Mouse (Mus musculus) cerebellum, postnatal 4 days (tissue): ENCODE measurements around the gene Pde4d.

Experiments
- DNase-seq, 2 experiments: peaks; one replicate each; pipeline ENCODE4 v3.0.0; 2022; ENCODE audit warnings: low spot score in 2 of 2, mixed read lengths in 1 of 2

Pde4d gene

DNA sequence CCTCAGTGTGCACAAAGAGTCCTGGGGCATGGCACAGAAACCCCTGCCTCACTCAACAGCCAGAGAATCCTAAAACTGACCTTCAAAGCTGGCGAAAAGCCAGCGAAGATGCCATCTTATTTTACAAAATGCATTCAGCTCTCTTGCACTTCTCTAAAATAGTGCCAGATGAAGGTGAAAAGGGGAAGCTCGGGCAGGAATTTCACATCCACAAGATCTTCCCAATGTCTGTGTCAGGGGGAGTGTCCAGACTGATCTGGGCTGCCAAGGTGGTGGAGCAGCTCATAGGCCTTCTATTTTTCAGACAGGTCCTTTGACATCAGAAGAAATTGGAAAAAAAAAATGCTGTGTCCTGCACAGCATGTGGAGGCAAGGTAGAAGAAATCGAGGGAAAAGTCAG is 1110.5 kb downstream of the Pde4d start:
- DNase-seq: no peak

DNA sequence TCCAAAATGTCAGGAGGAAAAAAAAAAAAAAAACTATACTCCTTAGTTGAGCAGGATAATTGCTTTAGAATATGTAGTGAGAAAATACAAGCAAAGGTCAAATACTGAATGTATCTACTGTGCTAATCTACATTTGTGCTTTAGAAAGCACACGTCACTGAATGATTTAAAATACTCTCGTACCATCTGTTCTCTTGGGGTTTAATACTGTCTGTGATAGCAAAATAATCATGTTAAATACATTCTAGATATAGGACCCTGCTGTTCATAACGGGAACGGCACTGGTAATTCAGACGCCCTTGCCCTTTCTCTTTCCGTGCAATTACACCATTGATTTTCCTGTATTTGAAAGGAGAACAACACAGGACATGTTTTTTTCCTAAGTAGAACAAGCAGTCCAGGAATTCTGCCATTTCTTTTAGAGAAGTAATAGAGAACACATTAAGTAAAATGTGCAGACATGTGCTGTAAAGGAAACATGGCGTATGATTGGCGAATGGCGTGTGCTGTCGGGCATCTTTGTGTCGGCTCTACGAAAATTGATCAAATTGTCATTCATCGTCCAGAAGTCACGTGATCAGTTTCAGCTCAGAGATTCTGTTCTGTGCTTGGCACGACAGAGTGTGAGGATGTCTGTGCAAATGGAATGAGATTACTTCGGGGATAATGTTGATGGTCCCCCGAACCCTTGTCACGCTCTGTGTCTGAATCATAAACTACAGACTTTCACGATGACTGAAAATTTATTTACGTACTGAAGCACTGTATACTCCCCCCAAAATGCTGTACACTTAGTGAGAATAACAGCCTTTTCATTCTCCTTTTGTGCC is 1119.1 kb downstream of the Pde4d start:
- DNase-seq: no peak

DNA sequence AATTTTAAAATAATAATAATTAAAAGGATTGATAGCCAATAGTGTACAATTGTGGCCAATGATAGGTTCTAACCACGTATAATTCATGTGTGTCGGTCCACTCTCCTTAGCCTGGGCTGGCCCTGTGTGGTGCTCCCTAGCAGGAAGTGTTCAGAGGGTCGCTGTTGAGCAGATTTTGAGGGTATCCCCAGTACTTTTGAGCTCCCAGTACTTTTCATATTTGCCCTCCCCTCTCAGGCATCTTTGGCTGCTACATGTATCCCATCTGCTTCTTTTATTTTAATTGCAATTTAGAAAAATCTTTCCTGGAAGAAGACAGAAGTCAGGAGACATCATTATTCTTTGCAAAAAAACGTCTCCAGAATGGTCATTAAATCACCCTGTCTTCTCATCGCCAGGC is 1119.7 kb downstream of the Pde4d start:
- DNase-seq: no peak

DNA sequence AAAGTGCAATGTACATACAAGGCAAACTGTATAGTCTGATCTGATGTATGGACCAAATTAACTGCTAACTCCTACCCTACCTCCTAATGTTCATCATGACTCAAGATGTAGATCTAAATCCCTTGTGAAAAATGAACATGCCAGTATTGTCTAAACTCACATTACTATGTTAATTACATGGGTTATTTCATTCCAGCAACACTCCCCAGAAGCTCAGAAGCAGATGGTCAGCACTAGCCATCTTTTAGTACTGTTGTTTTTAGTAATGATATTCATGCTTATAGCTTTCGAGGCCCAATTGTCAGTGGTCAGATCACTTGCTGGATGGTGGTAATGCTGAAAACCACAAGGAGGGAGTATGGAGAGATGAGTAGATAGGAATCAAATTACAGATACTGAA is 1127.0 kb downstream of the Pde4d start:
- DNase-seq: no peak

DNA sequence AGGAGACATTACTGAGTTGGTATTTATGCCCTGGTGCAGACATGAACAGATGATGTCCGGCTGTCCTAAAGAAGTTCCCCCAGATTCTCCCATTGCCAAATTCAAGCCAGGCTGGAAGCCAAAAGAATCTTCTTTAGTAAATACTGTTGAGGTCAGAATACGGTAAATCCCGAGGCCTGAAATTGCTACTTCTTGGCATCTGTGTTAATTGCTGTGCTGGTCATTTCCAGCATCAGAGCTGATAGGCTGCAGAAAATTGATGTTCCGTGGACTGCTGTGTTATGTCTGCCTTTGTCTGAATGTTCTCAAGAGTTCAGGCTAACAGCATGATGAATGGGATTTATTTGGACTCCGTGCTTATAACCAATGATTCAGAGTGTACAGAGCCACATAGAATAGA is 1127.7 kb downstream of the Pde4d start:
- DNase-seq: no peak

DNA sequence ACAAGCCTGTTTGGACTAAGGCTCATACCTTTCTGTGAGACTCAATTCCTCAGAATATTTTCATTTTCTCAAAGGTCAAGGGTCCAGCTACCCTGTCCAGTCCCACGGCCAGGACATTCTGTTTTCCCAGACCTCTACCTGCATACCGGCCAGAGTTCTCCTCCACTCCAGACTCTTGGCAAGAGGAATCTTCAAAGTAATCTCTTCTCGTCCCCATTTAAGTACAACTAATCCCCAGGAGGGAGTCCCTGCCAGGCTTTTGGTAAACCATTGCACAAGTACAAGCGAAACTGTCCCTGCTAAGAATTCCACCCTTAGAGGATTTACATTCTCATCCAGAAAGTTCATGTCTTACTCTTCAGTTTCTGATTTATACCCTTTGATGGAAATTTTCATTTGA is 1128.2 kb downstream of the Pde4d start:
- no peak for DNase-seq

DNA sequence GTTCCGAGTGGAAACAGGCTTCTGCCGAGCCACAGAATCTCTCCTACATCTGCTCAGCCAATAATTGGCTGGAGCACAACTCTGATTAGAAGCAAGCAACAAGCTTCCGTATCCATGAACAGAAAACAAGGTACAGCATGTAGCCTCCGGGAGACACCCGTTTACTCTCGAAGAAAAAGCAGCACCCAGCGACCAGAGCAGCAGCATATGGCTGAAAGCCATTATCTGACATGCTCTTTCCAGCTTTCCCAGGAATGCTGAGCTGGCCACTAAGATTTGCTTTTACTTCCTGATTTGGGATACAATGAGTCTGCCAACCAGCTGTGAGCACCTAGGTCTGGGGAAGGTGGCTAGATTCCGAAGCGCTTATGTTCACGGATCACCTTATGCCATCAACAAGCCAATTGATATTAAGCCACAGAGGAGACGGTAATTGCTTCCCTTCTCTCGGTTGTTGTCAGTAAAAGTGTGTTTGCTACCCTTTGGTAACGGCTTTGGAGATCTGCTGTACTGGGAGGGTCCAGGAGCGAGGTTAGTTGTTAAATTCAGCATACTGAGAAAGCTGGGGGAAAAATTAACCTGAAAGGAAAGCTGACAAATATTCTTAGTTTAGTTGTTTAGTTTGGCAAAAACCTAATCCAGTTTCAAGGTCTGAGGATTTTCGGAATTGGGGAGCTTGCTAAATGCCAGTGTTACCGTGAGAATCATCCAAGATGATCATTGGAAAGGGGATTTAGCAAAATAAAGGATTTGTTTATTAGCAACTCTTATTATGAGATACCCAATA is 1131.7 kb downstream of the Pde4d start:
- DNase-seq: no peak

DNA sequence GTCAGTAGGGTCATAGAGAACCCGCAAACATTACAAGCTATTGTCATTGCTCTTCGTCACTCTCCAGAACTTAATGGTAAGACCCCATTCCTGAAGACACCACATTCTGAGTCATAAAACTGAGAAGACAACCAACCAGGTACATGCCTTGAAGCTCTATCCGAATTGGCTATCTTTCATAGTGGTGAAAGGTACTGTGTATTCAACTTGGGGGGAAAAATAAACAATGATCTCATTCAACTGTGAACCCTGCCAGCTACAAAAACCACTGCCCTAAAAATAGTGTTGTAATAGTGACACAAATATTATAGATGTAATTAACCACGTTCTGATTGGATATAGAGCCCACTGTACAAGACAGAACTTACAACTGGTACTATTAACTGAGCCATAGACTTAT is 1140.3 kb downstream of the Pde4d start:
- no peak for DNase-seq

DNA sequence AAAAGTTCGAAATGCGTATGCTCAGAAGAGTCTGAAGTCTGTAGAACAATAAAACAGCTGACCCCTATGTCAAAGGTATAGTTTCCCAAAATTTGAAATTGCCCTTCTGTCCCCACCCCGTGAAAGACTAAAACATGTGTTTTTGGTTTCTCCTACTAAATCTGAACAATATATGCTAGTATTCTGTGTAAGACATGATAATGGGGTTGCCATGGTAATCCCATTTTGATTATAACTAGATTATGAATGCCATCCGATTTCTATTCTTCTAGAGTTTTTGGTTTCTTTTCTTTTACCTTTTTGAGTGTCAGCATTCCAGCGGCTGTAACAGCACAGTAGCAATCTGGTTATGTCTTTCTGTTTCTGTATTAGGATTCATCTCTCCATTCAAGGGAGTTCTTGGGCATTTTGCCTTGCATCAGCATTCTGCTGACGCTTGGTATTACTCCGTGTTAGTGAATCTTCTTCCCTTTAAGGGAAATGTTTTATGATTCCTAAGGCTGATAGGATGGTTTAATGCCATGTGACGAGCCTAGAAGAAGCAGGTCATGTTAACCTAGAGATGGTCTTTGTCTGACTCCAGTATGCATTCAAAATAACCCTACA is 1142.5 kb downstream of the Pde4d start:
- no peak for DNase-seq

DNA sequence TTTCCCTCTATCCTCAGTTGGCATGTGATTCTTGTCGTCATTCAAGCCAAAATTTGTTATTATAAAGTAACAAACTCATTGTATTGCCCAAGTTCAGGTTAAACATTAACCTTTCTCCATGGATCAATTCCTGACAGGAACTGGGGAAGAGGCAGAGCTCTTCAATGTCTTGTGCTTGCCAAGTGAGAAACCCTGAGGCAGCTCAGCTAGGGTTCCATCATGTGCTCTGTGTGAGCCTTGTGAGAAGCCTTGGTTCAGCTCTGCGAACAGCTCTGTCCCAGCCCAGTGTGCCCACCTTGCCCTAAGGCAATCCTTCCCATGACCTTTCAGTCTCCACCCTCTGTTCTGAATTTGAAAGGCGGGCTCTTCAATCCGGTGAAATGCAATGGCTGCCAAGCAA is 1150.0 kb downstream of the Pde4d start:
- DNase-seq: no peak

DNA sequence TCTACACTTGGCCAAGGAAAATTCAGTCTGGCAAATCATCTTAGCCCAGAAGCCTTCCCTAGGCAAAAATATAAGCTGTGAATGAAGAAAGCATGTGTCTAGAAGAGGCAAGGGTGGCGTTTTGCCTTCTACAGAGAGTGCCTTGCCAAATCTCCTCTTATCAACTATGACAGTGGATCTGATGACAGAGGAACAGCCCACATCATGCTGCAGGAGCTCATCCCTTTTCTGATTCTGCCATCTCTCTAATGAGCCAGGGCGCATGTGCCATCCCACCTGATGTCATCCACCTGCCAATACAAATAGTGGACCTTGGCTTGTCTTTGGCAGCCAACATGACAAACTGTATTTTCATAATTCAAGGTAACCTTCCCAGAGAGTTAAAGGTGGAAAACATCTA is 1154.3 kb downstream of the Pde4d start:
- DNase-seq: no peak

DNA sequence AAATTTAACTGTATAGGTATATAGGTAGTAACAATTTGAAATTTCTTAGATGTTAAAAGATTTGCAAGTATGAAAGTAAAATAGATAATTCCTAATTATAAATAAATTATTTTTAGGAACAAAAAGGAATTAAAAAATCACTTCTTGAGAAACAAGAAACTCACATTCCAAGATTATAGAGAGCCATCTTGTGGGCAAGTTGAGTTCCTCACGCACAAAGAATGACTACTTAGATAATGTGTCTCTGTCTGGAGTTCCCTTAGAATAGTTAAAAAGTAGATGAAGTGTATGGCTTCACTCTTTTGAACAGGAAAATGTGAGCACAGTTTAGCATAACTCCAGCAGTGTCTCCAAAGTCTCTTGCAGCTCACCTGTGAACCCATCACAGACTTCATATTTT is 1155.4 kb downstream of the Pde4d start:
- DNase-seq: no peak

DNA sequence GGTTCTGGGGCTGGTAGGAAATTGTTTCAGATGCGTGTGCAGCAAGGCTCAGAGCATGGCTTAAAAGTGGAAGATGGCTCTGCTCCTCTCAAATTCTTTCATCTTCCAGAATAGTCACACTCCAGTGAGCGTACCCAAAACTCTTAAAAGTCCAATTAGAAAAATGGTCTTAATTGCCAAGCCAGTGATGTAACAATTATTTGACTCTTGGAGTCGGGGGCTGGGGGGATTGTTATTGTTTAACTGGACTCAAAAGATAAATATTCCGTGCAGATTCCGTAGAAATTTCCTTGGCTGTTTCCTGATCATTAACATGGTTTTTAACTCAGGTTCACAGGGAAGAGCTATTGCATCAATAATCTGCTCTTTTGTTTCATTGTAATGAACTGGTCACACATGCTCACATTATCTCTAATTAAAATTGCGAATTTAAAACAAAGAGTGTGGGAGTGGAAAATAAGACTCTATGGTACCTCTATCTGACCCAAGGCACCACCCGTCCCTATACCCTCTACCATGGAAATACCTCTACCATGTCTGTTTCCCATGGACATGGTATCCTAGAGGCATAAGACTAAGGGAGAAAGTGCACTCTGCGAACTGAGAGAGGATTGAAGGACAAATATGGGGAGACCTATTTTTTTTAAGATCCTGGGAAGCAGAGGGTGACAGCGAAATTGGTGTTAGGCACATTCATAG is 1159.5 kb downstream of the Pde4d start:
- DNase-seq: no peak

DNA sequence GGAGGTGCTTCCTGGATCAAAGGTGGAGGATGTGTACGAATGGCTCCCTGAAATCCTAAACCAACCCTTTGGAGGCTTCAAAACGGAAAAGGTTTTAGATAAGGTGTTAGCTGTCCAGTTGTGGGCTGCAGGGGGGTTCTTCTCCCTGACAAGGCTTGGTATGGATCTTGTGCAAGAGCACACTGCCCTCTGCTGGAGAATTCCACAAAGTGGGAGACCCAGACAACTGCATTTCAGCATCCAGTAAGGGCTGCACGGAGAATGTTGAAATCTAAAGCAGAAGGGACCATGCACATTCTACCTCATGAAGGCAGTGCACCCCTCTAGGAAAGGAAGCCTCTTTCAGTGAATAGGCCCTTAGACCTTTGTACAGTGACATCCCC is 1160.0 kb downstream of the Pde4d start:
- peak; percentile 45 to 54 for DNase-seq

DNA sequence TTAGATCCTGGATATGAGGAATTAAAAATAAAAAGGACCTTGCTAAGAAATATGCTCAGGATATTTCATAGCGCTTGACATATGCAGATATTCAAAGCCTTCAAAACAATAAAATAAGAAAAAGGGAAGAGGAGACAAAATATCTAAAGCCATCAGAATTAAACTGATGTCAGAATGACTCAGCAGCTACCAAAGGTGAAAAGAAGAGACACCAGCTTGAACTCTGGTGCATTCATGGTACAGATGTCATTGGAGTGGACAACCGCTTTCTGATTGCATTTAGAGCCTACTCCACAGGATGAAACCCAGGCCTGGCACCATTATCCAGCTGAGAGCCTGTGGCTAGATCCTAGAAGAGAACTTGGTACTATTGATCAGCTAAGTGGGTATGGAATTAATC is 1161.0 kb downstream of the Pde4d start:
- no peak for DNase-seq

DNA sequence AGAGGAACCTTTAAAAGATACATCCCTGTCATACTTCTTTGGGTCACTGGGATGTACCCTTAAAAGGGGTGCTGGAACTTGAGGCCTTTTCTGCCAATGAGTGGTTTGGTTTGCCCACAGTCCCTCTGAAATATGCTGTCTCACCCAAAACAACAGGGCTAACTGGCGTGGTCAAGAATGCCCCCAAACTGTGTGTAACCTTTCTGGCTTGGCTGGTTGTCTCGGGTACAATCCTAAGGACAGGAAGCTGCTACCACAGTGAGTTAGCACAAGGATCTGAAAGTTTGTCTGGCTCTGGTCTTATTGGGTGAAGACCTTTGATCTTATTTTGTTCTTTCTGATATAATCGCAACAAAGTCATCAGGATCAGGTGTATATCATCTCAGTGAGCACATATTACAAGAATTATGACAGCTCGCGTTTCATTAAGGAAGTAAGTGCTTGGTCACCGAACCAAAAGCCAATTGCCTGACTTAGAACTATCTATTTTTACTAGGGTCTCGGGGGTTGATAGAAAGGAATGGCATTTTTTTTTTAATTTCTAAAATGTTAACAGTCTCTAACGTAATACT is 1165.6 kb downstream of the Pde4d start:
- DNase-seq: no peak

DNA sequence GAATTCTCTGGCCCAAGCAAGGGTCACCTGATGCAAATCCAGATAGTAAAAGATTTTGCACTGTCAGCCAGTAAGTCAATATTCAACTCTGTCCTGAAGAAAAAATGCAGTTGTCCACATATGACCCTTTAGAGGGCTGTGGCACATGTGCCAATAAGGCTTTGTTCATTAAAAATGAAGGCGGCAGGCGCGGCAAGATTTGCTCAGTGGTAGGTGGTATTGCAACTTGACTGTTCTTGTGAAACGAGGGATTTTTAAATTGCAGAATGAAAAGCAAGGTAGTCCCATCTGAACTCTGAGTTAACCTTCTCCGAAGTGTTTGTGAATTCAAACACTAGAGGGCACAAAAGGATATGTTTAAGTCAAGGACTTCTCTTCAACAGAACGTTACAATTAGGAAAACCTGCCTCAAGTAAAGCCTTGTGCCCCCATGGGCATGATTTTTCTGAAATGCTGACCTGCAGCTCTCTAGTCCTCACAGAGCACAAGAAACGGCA is 1166.1 kb downstream of the Pde4d start:
- no peak for DNase-seq

DNA sequence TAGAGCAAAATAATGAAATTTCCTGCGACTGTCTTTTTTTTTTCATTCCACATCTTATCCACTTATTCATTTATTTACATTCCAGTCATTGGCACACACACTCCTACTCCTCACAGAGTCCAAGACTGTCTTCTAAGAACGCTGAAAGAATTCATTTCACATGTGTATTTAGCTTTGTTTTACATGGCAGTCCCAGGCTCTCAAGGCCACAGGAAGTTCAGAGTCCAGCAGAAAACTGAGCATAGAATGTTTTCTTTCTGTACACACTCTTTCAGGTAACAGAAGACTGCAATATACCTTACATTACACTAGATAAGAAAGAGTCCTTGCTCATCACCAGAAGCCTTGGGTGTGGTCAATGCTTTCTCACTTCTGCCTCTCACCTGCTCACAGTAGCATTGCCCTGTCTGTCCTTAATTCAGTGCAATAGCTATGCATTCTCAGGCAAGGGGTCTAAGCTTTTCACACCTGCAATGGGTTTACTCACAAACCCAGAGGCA is 1169.5 kb downstream of the Pde4d start:
- DNase-seq: no peak

DNA sequence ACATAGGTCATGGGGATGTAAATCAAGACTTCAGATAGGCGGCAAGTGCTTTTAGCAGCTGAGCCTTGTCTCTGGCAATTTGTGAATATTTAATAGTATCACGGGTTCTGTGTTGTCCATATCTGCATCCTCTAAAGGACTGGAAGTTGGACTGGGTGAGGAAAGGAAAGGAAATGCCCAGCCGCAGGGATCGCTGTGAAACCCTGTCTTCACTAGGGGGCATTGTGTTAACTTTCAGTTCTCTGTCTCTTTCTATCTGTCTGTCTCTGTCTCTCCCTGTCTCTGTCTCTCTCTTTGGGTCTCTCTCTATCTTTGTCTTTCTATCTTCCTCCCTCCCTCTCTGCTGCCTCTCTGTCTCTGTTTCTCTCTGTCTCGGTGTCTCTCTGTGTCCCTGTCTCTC is 1172.5 kb downstream of the Pde4d start:
- DNase-seq: no peak

DNA sequence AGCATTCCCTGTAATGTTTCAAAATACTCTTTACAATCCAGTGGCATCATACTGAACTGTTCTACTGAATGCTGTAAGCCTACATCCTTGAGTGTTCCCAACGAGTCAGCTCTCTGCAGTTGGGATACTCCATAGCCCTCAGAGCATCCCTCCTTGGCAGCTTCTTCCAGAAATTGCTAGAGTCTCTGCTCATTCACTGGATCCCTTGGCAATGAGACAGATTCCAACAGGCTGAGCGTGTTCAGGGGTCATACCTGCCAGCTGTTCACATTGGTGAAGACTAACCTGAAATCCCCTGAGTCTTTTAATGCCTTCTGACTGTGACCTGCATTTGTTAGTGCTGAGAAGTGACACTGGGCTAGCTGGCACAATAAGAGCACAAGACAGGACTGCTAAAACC is 1173.5 kb downstream of the Pde4d start:
- no peak for DNase-seq

DNA sequence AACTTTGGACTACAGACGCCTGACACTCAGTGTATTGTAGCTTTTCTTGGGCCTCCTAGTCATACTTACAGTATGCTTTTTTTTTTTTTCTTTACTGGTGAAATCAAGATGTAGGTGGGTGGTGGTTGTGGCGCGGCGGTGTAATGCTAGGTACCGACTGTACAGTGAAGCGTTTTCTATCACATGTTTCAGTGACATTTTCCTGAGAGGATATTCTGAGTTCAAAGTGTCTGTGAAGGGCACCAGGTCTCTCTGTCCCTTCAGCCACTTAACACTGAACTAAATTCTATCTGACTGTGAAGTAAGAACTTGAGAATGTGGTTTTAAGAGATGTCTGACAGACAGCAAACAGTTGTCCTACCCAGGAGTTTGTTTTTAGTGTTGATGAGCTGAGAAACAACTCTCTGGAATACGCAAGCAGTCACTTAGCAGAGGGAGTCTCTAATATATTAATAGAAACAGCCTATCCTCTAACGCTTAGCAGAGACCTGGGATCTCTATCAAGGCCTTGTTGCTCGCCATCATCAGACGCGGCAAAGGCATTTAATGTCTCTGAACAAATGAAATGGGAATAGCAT is 1175.1 kb downstream of the Pde4d start:
- DNase-seq: no peak
